Mouse (Mus musculus): ENCODE data around the gene Atp5g1. TPM values are rescaled to one million over a fixed set of nuclear protein-coding genes. Genes with fewer than 3 reads are reported as not detected.

The Atp5g1 gene
- polyA plus RNA-seq, 1 experiment from 2014 or later, result 530 TPM

GRCm38 (mm10) chr11:96037499-96037898, 38.0 kb downstream of the Atp5g1 start:
- WGBS, result 90% methylated on average over 5 of the region's 5 CpGs
- H3K4me3 ChIP-seq, result no peak overlapping the region
- H3K9ac ChIP-seq, result no peak overlapping the region
- no peak for ATAC-seq (ENCODE audit: low FRiP score)
- H3K4me1 ChIP-seq (replicated peaks), result peaks cover 29% of the 10 kb centered on the region
- H3K27me3 ChIP-seq, result no peaks in the 10 kb centered on the region
- H3K9me3 ChIP-seq, result no peaks in the 10 kb centered on the region
- peaks cover 37% of the 10 kb centered on the region for H3K36me3 ChIP-seq
- H3K27ac ChIP-seq, result no peak overlapping the region
- H3K4me2 ChIP-seq, result no peak overlapping the region

- WGBS, result 13% methylated on average over 6 of the region's 6 CpGs
- ATAC-seq (ENCODE audit: low FRiP score), result peak; percentile 36; the same call in 1 of the 2 replicates
- Histone ChIP-seq H3K4me1 (replicated peaks) (peaks cover 29% of the 10 kb centered on the region), H3K36me3 (peaks cover 23% of the 10 kb centered on the region), H3K27me3 (peaks cover 11% of the 10 kb centered on the region; the same call in 1 of the 2 replicates), H3K4me3 (peak overlapping the region; percentile 89), H3K9me3 (no peaks in the 10 kb centered on the region), H3K9ac (peak overlapping the region; percentile 88), H3K27ac (peak overlapping the region; percentile 48), H3K4me2 (peak overlapping the region; percentile 96)
These were observed 40.3 kb downstream of the Atp5g1 start for GRCm38 (mm10) chr11:96035133-96035532.

GRCm38 (mm10) chr11:96034596-96035052, 40.8 kb downstream of the Atp5g1 start, which contains the start of gene Snf8:
Snf8 (plus strand) TSS chr11:96034885.
- Histone ChIP-seq H3K27me3 (peaks cover 14% of the 10 kb centered on the region; the same call in 1 of the 2 replicates), H3K4me1 (replicated peaks) (peaks cover 29% of the 10 kb centered on the region), H3K36me3 (peaks cover 20% of the 10 kb centered on the region), H3K9me3 (no peaks in the 10 kb centered on the region), H3K4me3 (peak within 1 kb of the TSS; percentile 89), H3K27ac (peak within 1 kb of the TSS; percentile 56), H3K9ac (peak within 1 kb of the TSS; percentile 88), H3K4me2 (peak within 1 kb of the TSS; percentile 96)
- peak; percentile 80 for ATAC-seq (ENCODE audit: low FRiP score)
- under 1% methylated on average over 29 of the region's 29 CpGs for WGBS

GRCm38 (mm10) chr11:96034116-96034515, 41.4 kb downstream of the Atp5g1 start:
- WGBS, result 52% methylated on average over 8 of the region's 8 CpGs
- peaks cover 16% of the 10 kb centered on the region for H3K36me3 ChIP-seq
- no peak for ATAC-seq (ENCODE audit: low FRiP score)
- no peaks in the 10 kb centered on the region for H3K9me3 ChIP-seq
- H3K4me2 ChIP-seq, result peak overlapping the region; percentile 96
- H3K27me3 ChIP-seq, result peaks cover 19% of the 10 kb centered on the region
- H3K27ac ChIP-seq, result no peak overlapping the region
- H3K4me1 ChIP-seq (replicated peaks), result peaks cover 29% of the 10 kb centered on the region
- peak overlapping the region; percentile 89 for H3K4me3 ChIP-seq
- H3K9ac ChIP-seq, result no peak overlapping the region

GRCm38 (mm10) chr11:96033264-96033663, 42.2 kb downstream of the Atp5g1 start:
- Histone ChIP-seq H3K36me3 (peaks cover 9% of the 10 kb centered on the region), H3K27ac (no peak overlapping the region), H3K4me2 (no peak overlapping the region), H3K9me3 (no peaks in the 10 kb centered on the region), H3K4me3 (no peak overlapping the region), H3K27me3 (peaks cover 28% of the 10 kb centered on the region), H3K9ac (no peak overlapping the region), H3K4me1 (replicated peaks) (peaks cover 29% of the 10 kb centered on the region)
- 100% methylated on average over 3 of the region's 3 CpGs for WGBS
- ATAC-seq (ENCODE audit: low FRiP score), result no peak

GRCm38 (mm10) chr11:96031701-96032100, 43.8 kb downstream of the Atp5g1 start:
- 82% methylated on average over 2 of the region's 2 CpGs for WGBS
- ATAC-seq (ENCODE audit: low FRiP score), result no peak
- Histone ChIP-seq H3K9ac (no peak overlapping the region), H3K36me3 (peaks cover 3% of the 10 kb centered on the region; the same call in 1 of the 2 replicates), H3K27me3 (peaks cover 28% of the 10 kb centered on the region), H3K4me1 (replicated peaks) (peaks cover 20% of the 10 kb centered on the region), H3K27ac (no peak overlapping the region), H3K9me3 (no peaks in the 10 kb centered on the region), H3K4me3 (no peak overlapping the region), H3K4me2 (no peak overlapping the region)

- H3K27me3 ChIP-seq, result peaks cover 32% of the 10 kb centered on the region
- WGBS, result 88% methylated on average over 3 of the region's 3 CpGs
- no peak overlapping the region for H3K4me2 ChIP-seq
- ATAC-seq (ENCODE audit: low FRiP score), result no peak
- no peak overlapping the region for H3K27ac ChIP-seq
- no peaks in the 10 kb centered on the region for H3K9me3 ChIP-seq
- no peak overlapping the region for H3K9ac ChIP-seq
- H3K4me1 ChIP-seq (replicated peaks), result peaks cover 9% of the 10 kb centered on the region
- no peaks in the 10 kb centered on the region for H3K36me3 ChIP-seq
- no peak overlapping the region for H3K4me3 ChIP-seq
These were observed 44.9 kb downstream of the Atp5g1 start for GRCm38 (mm10) chr11:96030571-96030970.

GRCm38 (mm10) chr11:96028130-96028529, 47.3 kb downstream of the Atp5g1 start:
- Histone ChIP-seq H3K4me2 (no peak overlapping the region), H3K36me3 (no peaks in the 10 kb centered on the region), H3K27ac (no peak overlapping the region), H3K4me3 (no peak overlapping the region), H3K9ac (no peak overlapping the region), H3K4me1 (replicated peaks) (no peaks in the 10 kb centered on the region), H3K27me3 (peaks cover 32% of the 10 kb centered on the region), H3K9me3 (no peaks in the 10 kb centered on the region)
- ATAC-seq (ENCODE audit: low FRiP score), result no peak
- 61% methylated on average over 5 of the region's 5 CpGs for WGBS

- H3K9ac ChIP-seq, result no peak overlapping the region
- no peak overlapping the region for H3K4me3 ChIP-seq
- ATAC-seq (ENCODE audit: low FRiP score), result no peak
- WGBS, result 76% methylated on average over 4 of the region's 4 CpGs
- no peaks in the 10 kb centered on the region for H3K9me3 ChIP-seq
- no peaks in the 10 kb centered on the region for H3K4me1 ChIP-seq (replicated peaks)
- H3K27me3 ChIP-seq, result no peaks in the 10 kb centered on the region
- H3K4me2 ChIP-seq, result no peak overlapping the region
- H3K36me3 ChIP-seq, result no peaks in the 10 kb centered on the region
- no peak overlapping the region for H3K27ac ChIP-seq
These were observed 54.8 kb downstream of the Atp5g1 start for GRCm38 (mm10) chr11:96020622-96021021.

Other genes starting within 250 kb of the Atp5g1 start
- 4.1 and 4.8 TPM in 2 replicates for gene Gngt2, start 238.5 kb downstream of the Atp5g1 start, polyA plus RNA-seq (2015; fragmentation: Nextera tagmentation; extraction: Ambion mirVana)
- 2.1 and 2.4 TPM in 2 replicates for gene Abi3, start 233.2 kb downstream of the Atp5g1 start, polyA plus RNA-seq (2015; fragmentation: Nextera tagmentation; extraction: Ambion mirVana)
- not detected in 2 replicates for gene B4galnt2, start 160.8 kb downstream of the Atp5g1 start, polyA plus RNA-seq (2015; fragmentation: Nextera tagmentation; extraction: Ambion mirVana)
- 22.8 and 23.1 TPM in 2 replicates for gene Igf2bp1, start 69.7 kb downstream of the Atp5g1 start, polyA plus RNA-seq (2015; fragmentation: Nextera tagmentation; extraction: Ambion mirVana)
- not detected in 2 replicates for gene Gip, start 51.1 kb downstream of the Atp5g1 start, polyA plus RNA-seq (2015; fragmentation: Nextera tagmentation; extraction: Ambion mirVana)
- gene Snf8, start 40.8 kb downstream of the Atp5g1 start, polyA plus RNA-seq (2015; fragmentation: Nextera tagmentation; extraction: Ambion mirVana), result 138 and 141 TPM in 2 replicates
- gene Ube2z, start 10.3 kb downstream of the Atp5g1 start, polyA plus RNA-seq (2015; fragmentation: Nextera tagmentation; extraction: Ambion mirVana), result 31.0 and 31.7 TPM in 2 replicates
- not detected in 2 replicates for gene Calcoco2, start 36.3 kb upstream of the Atp5g1 start, polyA plus RNA-seq (2015; fragmentation: Nextera tagmentation; extraction: Ambion mirVana)
- gene Ttll6, start 58.1 kb upstream of the Atp5g1 start, polyA plus RNA-seq (2015; fragmentation: Nextera tagmentation; extraction: Ambion mirVana), result 0.22 and 0.26 TPM in 2 replicates
- gene Hoxb13, start 118.6 kb upstream of the Atp5g1 start, polyA plus RNA-seq (2015; fragmentation: Nextera tagmentation; extraction: Ambion mirVana), result not detected in 2 replicates
- gene Hoxb9, start 195.8 kb upstream of the Atp5g1 start, polyA plus RNA-seq (2015; fragmentation: Nextera tagmentation; extraction: Ambion mirVana), result 4.8 and 7.2 TPM in 2 replicates
- gene Hoxb8, start 206.2 kb upstream of the Atp5g1 start, polyA plus RNA-seq (2015; fragmentation: Nextera tagmentation; extraction: Ambion mirVana), result 19.2 and 27.2 TPM in 2 replicates
- 21.5 and 33.2 TPM in 2 replicates for gene Hoxb7, start 211.0 kb upstream of the Atp5g1 start, polyA plus RNA-seq (2015; fragmentation: Nextera tagmentation; extraction: Ambion mirVana)
- 81.9 and 132 TPM in 2 replicates for gene Hoxb6, start 216.8 kb upstream of the Atp5g1 start, polyA plus RNA-seq (2015; fragmentation: Nextera tagmentation; extraction: Ambion mirVana)
- 196 and 216 TPM in 2 replicates for gene Hoxb5, start 227.7 kb upstream of the Atp5g1 start, polyA plus RNA-seq (2015; fragmentation: Nextera tagmentation; extraction: Ambion mirVana)
- 9.5 and 11.3 TPM in 2 replicates for gene Hoxb4, start 242.6 kb upstream of the Atp5g1 start, polyA plus RNA-seq (2015; fragmentation: Nextera tagmentation; extraction: Ambion mirVana)
- 11.9 and 14.5 TPM in 2 replicates for gene Hoxb3, start 247.7 kb upstream of the Atp5g1 start, polyA plus RNA-seq (2015; fragmentation: Nextera tagmentation; extraction: Ambion mirVana)

All from hindbrain, embryonic 13.5 days (tissue).